Mouse (Mus musculus): ENCODE data around the gene Mgmt.

GRCm38 (mm10) chr7:136845321-136845720 lies 49.1 kb upstream of the Mgmt start:
- no peak for TF ChIP-seq CHD2 (IDR thresholded peaks at IDR 0.05; ENCODE audit: low read length)
- no peak for TF ChIP-seq ZNF384 (IDR thresholded peaks at IDR 0.05; ENCODE audit: low read depth, low read length)
- no peak for TF ChIP-seq USF1 (IDR thresholded peaks at IDR 0.05; ENCODE audit: low read depth, low read length)
- no peak for TF ChIP-seq POLR2A (IDR thresholded peaks at IDR 0.05; ENCODE audit: low read depth, low read length)
- TF ChIP-seq CTCF (conservative IDR thresholded peaks at IDR 0.05 in 1 of 2, IDR thresholded peaks at IDR 0.05 in 1 of 2; ENCODE audit: low read depth in 2 of 2, low read length in 2 of 2), result no peak

All from CH12.LX (cell line).